Mouse (Mus musculus) olfactory bulb, adult 2 months (tissue): ENCODE measurements around the gene Krt9. TPM values are rescaled to one million over a fixed set of nuclear protein-coding genes. Genes with fewer than 3 reads are reported as not detected.
"Not testable (repeated sequence)": the region's sequence is repeated elsewhere in the genome, so short reads cannot be mapped to it uniquely, and the experiment has no call there.

Source experiments
- H3K27ac ChIP-seq: fragments of 200-500 bp; 2 replicates; pipeline ENCODE4 v1.5.1; 2012; ENCODE audit warnings: low read depth, low read length; ENCODE audit not compliant: insufficient read depth
- H3K4me1 ChIP-seq: fragments of 200-500 bp; 2 replicates; pipeline ENCODE4 v1.6.1; 2012; ENCODE audit warnings: low read length; ENCODE audit not compliant: control insufficient read depth, insufficient read depth
- H3K4me3 ChIP-seq: fragments of 200-500 bp; 2 replicates; pipeline ENCODE4 v1.5.1; 2012; ENCODE audit warnings: mild to moderate bottlenecking, low read depth, low read length, moderate library complexity; ENCODE audit not compliant: insufficient read depth
- CTCF ChIP-seq: fragments of 200-500 bp; IDR thresholded peaks from 2 replicates; pipeline ENCODE4 v1.5.1; 2012; ENCODE audit warnings: low read depth, mild to moderate bottlenecking, low read length, moderate library complexity; ENCODE audit not compliant: insufficient read depth
- POLR2A ChIP-seq: fragments of 200-500 bp; IDR thresholded peaks from 2 replicates; pipeline ENCODE4 v1.6.1; 2012; ENCODE audit warnings: mild to moderate bottlenecking, low read depth, low read length, moderate library complexity; ENCODE audit not compliant: insufficient read depth
- WGBS: fragments of 180-500 bp; shearing (Covaris S2); methylation state at CpG from one replicate; pipeline ENCODE4 v1.1.7; 2018; 5-methylcytosine and 5-hydroxymethylcytosine counted together
- polyA plus RNA-seq: library from polyadenylated mRNA; stranded (reverse); fragments of >200 nt; gene quantifications from 2 replicates; pipeline ENCODE4 v1.2.4, GENCODE M21; 2012; ENCODE audit warnings: low replicate concordance; ENCODE audit not compliant: missing spikeins, insufficient read depth, insufficient read length

Krt9 gene
- polyA plus RNA-seq, result not detected in 2 replicates

DNA sequence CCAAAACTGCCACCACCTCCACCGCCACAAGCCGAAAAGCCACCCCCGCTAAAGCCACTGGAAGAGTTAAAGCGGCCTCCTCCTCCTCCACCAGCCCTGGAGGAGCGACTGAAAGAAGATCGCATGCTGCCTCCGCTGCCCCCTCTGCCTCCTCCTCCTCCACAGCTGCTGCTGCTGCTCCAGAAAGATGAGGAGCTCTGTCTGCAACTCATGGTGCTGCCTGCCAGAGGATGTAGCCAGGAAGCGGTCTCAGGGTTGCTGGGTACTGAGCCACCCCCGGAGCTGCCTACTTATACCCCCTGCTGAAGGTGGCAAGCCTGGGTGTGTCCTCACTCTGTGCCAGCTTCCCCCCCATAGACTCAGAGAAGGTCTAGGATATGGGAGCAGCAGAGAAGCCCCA is at the start of gene Krt9:
Gene Krt9, minus strand, starts transcription at position 255 of the 400 bp plus-strand sequence.
- WGBS, result 17% methylated on average over 9 of the region's 9 CpGs
- peaks cover 10% of the 10 kb centered on the region for H3K4me1 ChIP-seq
- TF ChIP-seq POLR2A (no peak), CTCF (no peak)
- H3K4me3 ChIP-seq, result no peak within 1 kb of the TSS
- H3K27ac ChIP-seq, result peak within 1 kb of the TSS; percentile 23; the same call in 1 of the 2 replicates

DNA sequence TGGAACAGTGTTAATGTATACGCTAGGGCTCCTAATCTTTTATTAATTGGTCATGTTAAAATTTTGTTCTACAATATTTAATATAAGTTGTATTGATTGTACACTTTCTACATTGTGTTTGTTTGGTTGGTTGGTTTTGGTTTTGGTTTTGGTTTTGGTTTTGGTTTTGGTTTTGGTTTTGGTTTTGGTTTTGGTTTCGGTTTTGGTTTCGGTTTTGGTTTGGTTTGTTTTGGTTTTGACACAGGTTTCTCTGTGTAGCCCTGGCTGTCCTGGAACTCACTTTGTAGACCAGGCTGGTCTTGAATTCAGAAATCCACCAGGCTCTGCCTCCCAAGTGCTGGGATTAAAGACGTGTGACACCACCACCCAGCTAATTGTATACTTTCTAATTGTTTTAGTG is 47.2 kb upstream of the Krt9 start:
- not testable (repeated sequence) for H3K4me1 ChIP-seq, H3K4me3 ChIP-seq, H3K27ac ChIP-seq
- WGBS, result 87% methylated on average over 4 of the region's 4 CpGs

DNA sequence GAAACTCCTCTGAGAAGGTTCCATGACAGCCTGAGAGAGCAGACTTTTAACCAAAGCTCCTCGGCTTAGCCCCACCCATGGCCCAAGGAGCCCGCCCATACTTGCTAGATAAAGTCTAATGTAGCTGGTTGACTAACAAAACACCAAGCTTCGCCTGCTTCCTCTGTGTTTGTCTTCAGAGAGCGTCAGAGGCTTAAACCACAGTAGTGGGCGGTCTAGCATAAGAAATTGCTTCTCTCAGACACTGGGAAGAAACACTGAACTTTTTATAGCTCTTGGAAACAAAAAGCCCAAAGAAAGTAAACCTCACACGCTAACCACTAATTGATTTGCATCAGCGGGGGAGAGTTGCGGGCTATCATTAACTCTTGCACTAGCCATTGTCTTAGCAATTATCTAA is 28.7 kb upstream of the Krt9 start:
- WGBS, result 15% methylated on average over 8 of the region's 8 CpGs
- no peak overlapping the region for H3K4me3 ChIP-seq
- no peaks in the 10 kb centered on the region; the same call in 1 of the 2 replicates for H3K4me1 ChIP-seq
- H3K27ac ChIP-seq, result peak overlapping the region; percentile 62
- TF ChIP-seq CTCF (no peak), POLR2A (no peak)

DNA sequence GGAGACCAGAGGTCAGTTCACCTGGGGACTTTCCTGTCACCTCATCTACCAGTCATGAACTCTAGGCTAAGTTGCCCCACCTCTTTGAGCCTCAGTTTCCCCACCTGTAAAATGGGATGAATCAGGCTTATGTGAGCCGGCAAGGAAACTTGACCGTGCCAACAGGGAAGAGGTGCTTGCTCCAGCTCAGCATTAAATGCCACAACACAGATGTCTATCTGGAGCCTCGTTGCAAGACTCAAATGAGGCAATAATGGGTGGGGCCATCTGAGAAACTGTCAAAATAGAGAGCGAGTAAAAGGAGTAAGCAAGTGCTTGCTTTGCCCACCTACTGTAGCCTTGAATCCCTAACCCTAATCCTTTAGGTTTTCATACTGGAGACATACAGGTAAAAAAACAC is 26.3 kb upstream of the Krt9 start:
- TF ChIP-seq CTCF (no peak), POLR2A (no peak)
- H3K4me1 ChIP-seq, result no peaks in the 10 kb centered on the region; the same call in 1 of the 2 replicates
- H3K27ac ChIP-seq, result no peak overlapping the region
- no peak overlapping the region for H3K4me3 ChIP-seq
- 76% methylated on average over 4 of the region's 4 CpGs for WGBS

DNA sequence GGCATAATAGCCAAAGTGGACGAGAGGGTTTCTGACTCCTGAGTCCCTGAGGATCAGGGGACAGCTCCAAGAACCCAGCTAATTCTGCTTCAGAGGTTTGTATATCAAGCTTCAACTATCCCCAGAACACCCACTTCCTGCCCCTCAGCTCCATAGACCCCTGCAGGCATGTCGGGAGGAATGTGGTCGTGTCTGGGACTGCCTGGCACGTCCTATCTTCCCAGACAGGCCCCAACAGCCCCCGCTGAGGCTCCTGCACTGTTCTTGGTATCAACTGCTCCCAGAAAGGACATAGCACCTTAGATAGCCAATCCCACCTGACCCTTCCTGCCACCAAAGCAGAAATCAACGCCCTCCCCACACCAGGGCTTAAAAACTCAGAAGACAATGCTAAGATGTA is 15.5 kb upstream of the Krt9 start:
- peaks cover 6% of the 10 kb centered on the region for H3K4me1 ChIP-seq
- 78% methylated on average over 6 of the region's 6 CpGs for WGBS
- H3K27ac ChIP-seq, result no peak overlapping the region
- no peak overlapping the region for H3K4me3 ChIP-seq
- TF ChIP-seq POLR2A, result no peak
- TF ChIP-seq CTCF, result no peak

DNA sequence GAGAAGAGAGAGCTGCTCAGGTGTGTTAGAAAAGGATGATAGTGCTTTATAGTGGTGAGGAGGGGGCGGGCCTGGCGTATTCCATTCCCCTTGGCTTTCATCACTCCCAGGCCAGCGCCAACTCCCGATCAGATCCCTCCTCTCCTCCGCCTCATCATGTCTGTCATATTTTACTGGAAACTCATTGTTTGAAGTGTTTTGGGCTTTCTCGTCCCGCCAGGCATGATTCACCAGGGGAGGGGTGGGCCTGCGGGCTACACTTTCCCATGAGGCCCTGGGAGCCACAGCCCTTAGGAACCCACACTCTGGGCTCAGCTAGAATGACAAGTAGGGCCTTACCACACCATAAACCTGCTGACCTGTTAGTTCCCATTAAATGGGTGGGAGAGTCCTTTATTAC is 14.5 kb upstream of the Krt9 start, which contains the start of gene Krt14:
Gene Krt14, minus strand, starts transcription at position 51 of the 400 bp plus-strand sequence.
- no peak for TF ChIP-seq CTCF
- TF ChIP-seq POLR2A, result no peak
- 91% methylated on average over 8 of the region's 8 CpGs for WGBS
- H3K27ac ChIP-seq, result no peak within 1 kb of the TSS
- peaks cover 6% of the 10 kb centered on the region for H3K4me1 ChIP-seq
- H3K4me3 ChIP-seq, result no peak within 1 kb of the TSS

DNA sequence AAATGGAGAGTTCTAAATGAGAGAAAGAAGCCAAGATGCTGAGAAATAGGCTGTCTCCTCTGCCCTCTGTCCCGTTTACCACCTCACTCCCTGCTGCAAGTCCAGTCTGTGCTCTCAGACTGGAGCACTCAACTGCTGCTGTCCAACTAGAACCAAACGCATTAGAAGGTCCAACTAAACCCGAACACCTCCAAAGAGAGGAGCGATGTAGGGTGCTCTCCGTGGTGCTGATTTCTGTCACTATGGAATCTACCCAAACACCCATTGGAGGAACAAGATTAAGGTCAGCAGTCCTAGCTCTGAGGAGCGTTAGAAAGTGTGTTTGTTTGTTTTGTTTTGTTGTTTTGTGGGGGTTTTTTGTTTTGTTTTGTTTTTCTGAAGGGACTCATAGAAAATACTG is 10.4 kb upstream of the Krt9 start:
- H3K27ac ChIP-seq, result no peak overlapping the region
- H3K4me3 ChIP-seq, result no peak overlapping the region
- TF ChIP-seq POLR2A (no peak), CTCF (no peak)
- H3K4me1 ChIP-seq, result peaks cover 8% of the 10 kb centered on the region
- 59% methylated on average over 6 of the region's 6 CpGs for WGBS

DNA sequence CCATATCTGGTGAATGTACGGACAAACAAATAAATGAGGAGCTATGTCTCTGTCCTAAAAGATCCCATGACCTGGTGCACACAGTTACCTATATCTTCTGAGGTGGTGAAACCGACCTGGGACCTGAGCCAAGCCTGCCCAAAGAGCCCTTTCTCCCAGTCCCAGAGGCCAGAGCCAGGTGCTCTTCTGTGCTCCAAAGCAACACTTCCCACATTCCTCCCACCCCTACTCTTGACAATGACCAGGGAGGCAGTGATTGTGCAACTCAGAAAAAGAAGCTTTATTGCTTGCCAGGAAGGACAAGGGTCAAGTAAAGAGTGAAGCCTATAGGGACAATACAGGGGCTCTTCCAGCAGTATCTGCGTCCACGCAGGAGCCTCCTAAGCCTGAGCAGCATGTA is 9.9 kb upstream of the Krt9 start:
- peaks cover 9% of the 10 kb centered on the region for H3K4me1 ChIP-seq
- TF ChIP-seq POLR2A, result no peak
- TF ChIP-seq CTCF, result no peak
- WGBS, result 87% methylated on average over 4 of the region's 4 CpGs
- no peak overlapping the region for H3K27ac ChIP-seq
- no peak overlapping the region for H3K4me3 ChIP-seq

DNA sequence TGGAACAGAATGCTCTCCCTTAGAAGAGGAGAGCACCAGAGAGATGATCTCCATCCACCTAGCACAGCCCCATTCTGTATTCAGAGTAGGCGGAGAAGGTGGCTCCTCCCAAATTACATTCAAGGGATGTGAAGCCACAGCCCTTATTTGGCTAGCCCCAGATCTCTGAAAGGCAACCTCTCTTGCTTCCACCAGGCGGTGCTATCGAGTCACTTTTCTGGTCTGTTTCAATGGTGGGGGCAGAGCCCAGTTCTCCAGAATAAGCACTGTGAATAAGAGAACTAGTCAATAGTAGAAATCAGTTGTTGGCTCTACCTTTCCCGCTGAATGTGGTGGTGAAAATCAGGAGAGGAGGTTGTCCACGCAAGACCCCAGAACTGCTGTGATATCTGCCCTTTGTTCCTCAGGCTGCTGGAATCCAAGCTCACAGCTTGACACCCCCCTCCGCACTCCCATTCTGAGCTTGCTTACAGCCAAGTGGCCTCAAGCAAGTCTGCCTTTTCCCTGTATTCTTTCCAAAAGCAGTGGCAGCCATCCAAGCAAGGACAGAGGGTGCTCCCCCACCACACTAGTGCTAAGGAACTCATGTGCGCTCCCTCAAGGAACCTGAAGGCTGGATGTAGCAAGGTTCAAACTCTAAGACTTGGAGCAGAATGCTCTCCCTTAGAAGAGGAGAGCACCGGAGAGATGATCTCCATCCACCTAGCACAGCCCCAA is 7.2 kb upstream of the Krt9 start:
- TF ChIP-seq CTCF (no peak), POLR2A (no peak)
- WGBS, result 49% methylated on average over 8 of the region's 8 CpGs
- Histone ChIP-seq H3K4me3 (no peak overlapping the region), H3K27ac (no peak overlapping the region), H3K4me1 (peaks cover 9% of the 10 kb centered on the region)

DNA sequence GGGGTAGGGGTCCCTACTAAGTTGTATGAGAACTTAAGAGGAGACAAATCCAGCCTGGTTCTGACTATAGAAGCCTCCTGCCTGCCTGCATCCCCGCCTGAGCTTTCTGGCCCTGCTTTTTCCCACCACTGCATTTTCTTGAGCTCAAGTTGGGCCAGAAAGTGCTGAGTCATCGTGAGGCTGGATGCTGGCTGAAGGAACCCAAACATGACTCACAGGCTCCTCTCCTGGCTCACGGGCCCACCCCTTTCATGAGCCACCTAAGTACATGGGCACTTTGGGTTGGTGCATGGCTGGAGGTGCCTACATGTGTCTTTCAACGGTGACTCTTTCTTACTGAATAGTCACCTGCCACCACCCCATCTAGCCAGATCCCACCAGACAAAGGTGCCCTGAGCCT is 5.6 kb upstream of the Krt9 start:
- Histone ChIP-seq H3K4me3 (no peak overlapping the region), H3K27ac (no peak overlapping the region), H3K4me1 (0 out of 2 replicates have a peak, but pooled peaks cover 3% of the 10 kb centered on the region)
- TF ChIP-seq CTCF (no peak), POLR2A (no peak)
- 49% methylated on average over 4 of the region's 4 CpGs for WGBS
